Mouse (Mus musculus) small intestine, adult 2 months (tissue): ENCODE data around the gene Ift57. TPM values are rescaled to one million over a fixed set of nuclear protein-coding genes. Genes with fewer than 3 reads are reported as not detected.

Experiments
- H3K27ac ChIP-seq: fragments of 200-500 bp; 2 replicates; pipeline ENCODE4 v1.5.1; 2012; ENCODE audit warnings: low read depth, low read length, control low read depth, inconsistent platforms; ENCODE audit not compliant: insufficient read depth
- H3K27me3 ChIP-seq: fragments of 200-500 bp; 2 replicates; pipeline ENCODE4 v1.6.1; 2012; ENCODE audit warnings: mild to moderate bottlenecking, moderate library complexity, low read length, inconsistent platforms; ENCODE audit not compliant: control insufficient read depth, insufficient read depth
- H3K36me3 ChIP-seq: fragments of 200-500 bp; 2 replicates; pipeline ENCODE4 v1.6.1; 2012; ENCODE audit warnings: mild to moderate bottlenecking, low read length, control low read depth, inconsistent platforms; ENCODE audit not compliant: control insufficient read depth, insufficient read depth
- H3K4me1 ChIP-seq: fragments of 200-500 bp; 2 replicates; pipeline ENCODE4 v1.6.1; 2012; ENCODE audit warnings: low read length, inconsistent platforms, mixed read lengths; ENCODE audit not compliant: control insufficient read depth, insufficient read depth, insufficient read length
- H3K4me3 ChIP-seq: fragments of 200-500 bp; 2 replicates; pipeline ENCODE4 v1.5.1; 2012; ENCODE audit warnings: low read depth, mild to moderate bottlenecking, control low read depth, inconsistent platforms, low read length, moderate library complexity
- CTCF ChIP-seq: fragments of 200-500 bp; IDR thresholded peaks from 2 replicates; pipeline ENCODE4 v1.5.1; 2012; ENCODE audit warnings: low read depth, mild to moderate bottlenecking, control low read depth, inconsistent platforms, low read length, moderate library complexity, mixed read lengths; ENCODE audit not compliant: insufficient replicate concordance, insufficient read length; ENCODE audit errors: extremely low read depth
- POLR2A ChIP-seq: fragments of 200-500 bp; IDR thresholded peaks from 2 replicates; pipeline ENCODE4 v1.6.1; 2012; ENCODE audit warnings: low read depth, mild to moderate bottlenecking, control low read depth, inconsistent platforms, low read length, moderate library complexity
- WGBS: fragments of 180-500 bp; shearing (Covaris S2); methylation state at CpG from one replicate; pipeline ENCODE4 v1.1.7; 2018; 5-methylcytosine and 5-hydroxymethylcytosine counted together
- polyA plus RNA-seq: library from polyadenylated mRNA; depleted of rRNA; stranded (reverse); fragments of >200 nt; gene quantifications from 2 replicates; pipeline ENCODE4 v1.2.3, GENCODE M21; 2012

Gene Ift57
- polyA plus RNA-seq, 1 experiment = 0.34 TPM

- 70% methylated on average over 5 of the region's 5 CpGs for WGBS
- H3K27ac ChIP-seq = no peak overlapping the region
- no peaks in the 10 kb centered on the region for H3K4me1 ChIP-seq
- H3K4me3 ChIP-seq = no peak overlapping the region
- H3K36me3 ChIP-seq = no peaks in the 10 kb centered on the region
- no peaks in the 10 kb centered on the region for H3K27me3 ChIP-seq
- no peak for TF ChIP-seq CTCF
- TF ChIP-seq POLR2A = no peak
Measured at GRCm38 (mm10) chr16:49781556-49782156, 82.6 kb downstream of the Ift57 start.

GRCm38 (mm10) chr16:49783369-49783768 is 84.3 kb downstream of the Ift57 start:
- no peaks in the 10 kb centered on the region for H3K27me3 ChIP-seq
- H3K36me3 ChIP-seq = no peaks in the 10 kb centered on the region
- no peak for TF ChIP-seq CTCF
- TF ChIP-seq POLR2A = no peak
- no peak overlapping the region for H3K4me3 ChIP-seq
- no peaks in the 10 kb centered on the region for H3K4me1 ChIP-seq
- no peak overlapping the region for H3K27ac ChIP-seq

- H3K36me3 ChIP-seq = no peaks in the 10 kb centered on the region
- H3K4me3 ChIP-seq = no peak overlapping the region
- H3K27ac ChIP-seq = no peak overlapping the region
- H3K4me1 ChIP-seq = no peaks in the 10 kb centered on the region
- TF ChIP-seq CTCF = no peak
- TF ChIP-seq POLR2A = no peak
- 96% methylated on average over 6 of the region's 6 CpGs for WGBS
- no peaks in the 10 kb centered on the region for H3K27me3 ChIP-seq
Measured at GRCm38 (mm10) chr16:49786116-49786515, 87.1 kb downstream of the Ift57 start.

- Histone ChIP-seq H3K36me3 (no peaks in the 10 kb centered on the region), H3K4me1 (no peaks in the 10 kb centered on the region), H3K27ac (no peak overlapping the region), H3K27me3 (no peaks in the 10 kb centered on the region), H3K4me3 (no peak overlapping the region)
- TF ChIP-seq POLR2A = no peak
- 87% methylated on average over 5 of the region's 5 CpGs for WGBS
Measured at GRCm38 (mm10) chr16:49787714-49788113, 88.7 kb downstream of the Ift57 start.

GRCm38 (mm10) chr16:49790575-49791465 is 91.8 kb downstream of the Ift57 start:
- H3K4me3 ChIP-seq = no peak overlapping the region
- no peaks in the 10 kb centered on the region for H3K4me1 ChIP-seq
- H3K27me3 ChIP-seq = no peaks in the 10 kb centered on the region
- WGBS = 76% methylated on average over 9 of the region's 9 CpGs
- H3K27ac ChIP-seq = no peak overlapping the region
- no peaks in the 10 kb centered on the region for H3K36me3 ChIP-seq
- TF ChIP-seq POLR2A = no peak
- TF ChIP-seq CTCF = no peak

GRCm38 (mm10) chr16:49792446-49792878 is 93.4 kb downstream of the Ift57 start:
- no peak for TF ChIP-seq CTCF
- TF ChIP-seq POLR2A = no peak
- no peak overlapping the region for H3K4me3 ChIP-seq
- H3K27ac ChIP-seq = no peak overlapping the region
- 36% methylated on average over 9 of the region's 9 CpGs for WGBS
- H3K36me3 ChIP-seq = no peaks in the 10 kb centered on the region
- no peaks in the 10 kb centered on the region for H3K4me1 ChIP-seq
- H3K27me3 ChIP-seq = no peaks in the 10 kb centered on the region

- 88% methylated on average over 9 of the region's 9 CpGs for whole genome bisulfite sequencing
- Histone ChIP-seq H3K36me3 (no peaks in the 10 kb centered on the region), H3K27me3 (no peaks in the 10 kb centered on the region), H3K4me1 (no peaks in the 10 kb centered on the region), H3K27ac (no peak overlapping the region), H3K4me3 (no peak overlapping the region)
- TF ChIP-seq POLR2A = no peak
- no peak for TF ChIP-seq CTCF
Measured at GRCm38 (mm10) chr16:49793596-49793995, 94.6 kb downstream of the Ift57 start.
